Mouse (Mus musculus) limb, embryonic 12.5 days (tissue): ENCODE results near the gene Lrrc45. TPM values are rescaled to one million over a fixed set of nuclear protein-coding genes. Genes with fewer than 3 reads are reported as not detected.

ENCODE experiments used
- ATAC-seq: fragments of 200-750 bp; cut with Nextera tagmentation; 2 replicates; pipeline ENCODE4 v1.8.0; 2017; ENCODE audit warnings: low read depth, moderate TSS enrichment; ENCODE audit not compliant: insufficient number of reproducible peaks, insufficient read depth, low FRiP score, low TSS enrichment
- H3K27ac ChIP-seq: fragments of 300-500 bp; sonication (generic); 2 replicates; pipeline ENCODE4 v1.5.1; 2016; ENCODE audit warnings: mild to moderate bottlenecking, moderate library complexity
- H3K27me3 ChIP-seq: fragments of 300-500 bp; sonication (generic); 2 replicates; pipeline ENCODE4 v1.6.1; 2016; ENCODE audit warnings: mild to moderate bottlenecking, moderate library complexity
- H3K36me3 ChIP-seq: fragments of 300-500 bp; sonication (generic); 2 replicates; pipeline ENCODE4 v1.6.1; 2016; ENCODE audit warnings: mild to moderate bottlenecking, moderate library complexity
- H3K4me1 ChIP-seq: fragments of 300-500 bp; sonication (generic); replicated peaks from 2 replicates; pipeline ENCODE4 v1.6.1; 2016
- H3K4me2 ChIP-seq: fragments of 300-500 bp; sonication (generic); 2 replicates; pipeline ENCODE4 v1.6.1; 2016; ENCODE audit warnings: mild to moderate bottlenecking, moderate library complexity
- H3K4me3 ChIP-seq: fragments of 300-500 bp; sonication (generic); replicated peaks from 2 replicates; pipeline ENCODE4 v1.5.1; 2016; ENCODE audit warnings: mild to moderate bottlenecking
- H3K9ac ChIP-seq: fragments of 300-500 bp; sonication (generic); replicated peaks from 2 replicates; pipeline ENCODE4 v1.6.1; 2016; ENCODE audit warnings: mild to moderate bottlenecking, moderate library complexity
- H3K9me3 ChIP-seq: fragments of 300-500 bp; sonication (generic); 2 replicates; pipeline ENCODE4 v1.6.1; 2016; ENCODE audit warnings: mild to moderate bottlenecking, moderate library complexity
- WGBS: fragments of 180-500 bp; shearing (Covaris S2); methylation state at CpG from one replicate; pipeline ENCODE4 v1.1.7; 2016; 5-methylcytosine and 5-hydroxymethylcytosine counted together
- polyA plus RNA-seq: library from polyadenylated mRNA; unstranded; fragments of >200 nt; fragmentation: Nextera tagmentation; extraction: Ambion mirVana; gene quantifications from 2 replicates; pipeline ENCODE4 v1.2.1, GENCODE M21; 2016

Gene Lrrc45
- polyA plus RNA-seq, 1 experiment from 2014 or later: 77.9 TPM

- peak overlapping the region; percentile 39 for H3K4me2 ChIP-seq
- H3K36me3 ChIP-seq: peaks cover 48% of the 10 kb centered on the region
- 11% methylated on average over 8 of the region's 8 CpGs for WGBS
- H3K9me3 ChIP-seq: no peaks in the 10 kb centered on the region
- no peaks in the 10 kb centered on the region for H3K27me3 ChIP-seq
- H3K4me1 ChIP-seq: peaks cover 66% of the 10 kb centered on the region
- no peak for ATAC-seq
- peak overlapping the region; percentile 45; the same call in 1 of the 2 replicates for H3K9ac ChIP-seq
- H3K4me3 ChIP-seq: no peak overlapping the region
- H3K27ac ChIP-seq: peak overlapping the region; percentile 92
Observed at GRCm38 (mm10) chr11:120704486-120705325, 9.0 kb upstream of the Lrrc45 start.

GRCm38 (mm10) chr11:120706120-120706519 is 7.6 kb upstream of the Lrrc45 start:
- Histone ChIP-seq H3K4me1 (peaks cover 77% of the 10 kb centered on the region), H3K4me3 (no peak overlapping the region), H3K36me3 (peaks cover 49% of the 10 kb centered on the region)

GRCm38 (mm10) chr11:120707225-120707624 is 6.5 kb upstream of the Lrrc45 start:
- Histone ChIP-seq H3K4me1 (peaks cover 85% of the 10 kb centered on the region), H3K4me3 (peak overlapping the region; percentile 11; the same call in 1 of the 2 replicates)

More at GRCm38 (mm10) chr11:120706120-120706519, 7.6 kb upstream of the Lrrc45 start:
- Histone ChIP-seq H3K4me2 (peak overlapping the region; percentile 46; the same call in 1 of the 2 replicates), H3K9ac (no peak overlapping the region), H3K27me3 (no peaks in the 10 kb centered on the region), H3K9me3 (no peaks in the 10 kb centered on the region), H3K27ac (peak overlapping the region; percentile 92)
- ATAC-seq: no peak
- 46% methylated on average over 5 of the region's 5 CpGs for WGBS

GRCm38 (mm10) chr11:120707969-120708368 is 5.8 kb upstream of the Lrrc45 start:
- 22% methylated on average over 5 of the region's 5 CpGs for WGBS
- no peak for ATAC-seq
- Histone ChIP-seq H3K4me2 (peak overlapping the region; percentile 46), H3K36me3 (peaks cover 36% of the 10 kb centered on the region), H3K9ac (peak overlapping the region; percentile 48), H3K27me3 (no peaks in the 10 kb centered on the region), H3K27ac (peak overlapping the region; percentile 92), H3K9me3 (no peaks in the 10 kb centered on the region), H3K4me3 (no peak overlapping the region), H3K4me1 (peaks cover 92% of the 10 kb centered on the region)

More at GRCm38 (mm10) chr11:120707225-120707624, 6.5 kb upstream of the Lrrc45 start:
- Histone ChIP-seq H3K27me3 (no peaks in the 10 kb centered on the region), H3K27ac (peak overlapping the region; percentile 92), H3K36me3 (peaks cover 40% of the 10 kb centered on the region), H3K4me2 (peak overlapping the region; percentile 46), H3K9me3 (no peaks in the 10 kb centered on the region), H3K9ac (peak overlapping the region; percentile 48)
- 5% methylated on average over 12 of the region's 12 CpGs for WGBS
- ATAC-seq: peak; percentile 7; the same call in 1 of the 2 replicates

- H3K27ac ChIP-seq: no peak overlapping the region
- peaks cover 82% of the 10 kb centered on the region for H3K4me1 ChIP-seq
- H3K27me3 ChIP-seq: no peaks in the 10 kb centered on the region
- 0 out of 2 replicates have a peak overlapping the region, but pooled peaks have one; percentile 40 for H3K9ac ChIP-seq
- H3K4me2 ChIP-seq: no peak overlapping the region
- H3K4me3 ChIP-seq: no peak overlapping the region
- no peaks in the 10 kb centered on the region for H3K9me3 ChIP-seq
- WGBS: 69% methylated on average over 2 of the region's 2 CpGs
- H3K36me3 ChIP-seq: peaks cover 30% of the 10 kb centered on the region
- ATAC-seq: no peak
Observed at GRCm38 (mm10) chr11:120709551-120709950, 4.2 kb upstream of the Lrrc45 start.

- H3K27me3 ChIP-seq: no peaks in the 10 kb centered on the region
- H3K27ac ChIP-seq: peak overlapping the region; percentile 73
- peaks cover 37% of the 10 kb centered on the region for H3K36me3 ChIP-seq
- H3K4me1 ChIP-seq: peaks cover 77% of the 10 kb centered on the region
- H3K9ac ChIP-seq: peak overlapping the region; percentile 44; the same call in 1 of the 2 replicates
- no peak overlapping the region for H3K4me2 ChIP-seq
- no peak for ATAC-seq
- WGBS: 9% methylated on average over 5 of the region's 5 CpGs
- no peak overlapping the region for H3K4me3 ChIP-seq
- H3K9me3 ChIP-seq: no peaks in the 10 kb centered on the region
Observed at GRCm38 (mm10) chr11:120710672-120711071, 3.1 kb upstream of the Lrrc45 start.

- 49% methylated on average over 8 of the region's 8 CpGs for WGBS
- Histone ChIP-seq H3K36me3 (peaks cover 49% of the 10 kb centered on the region), H3K4me1 (peaks cover 63% of the 10 kb centered on the region)
Observed at GRCm38 (mm10) chr11:120711980-120712604, 1.6 kb upstream of the Lrrc45 start.

GRCm38 (mm10) chr11:120712771-120713568 is 755 bp upstream of the Lrrc45 start:
- H3K4me1 ChIP-seq: peaks cover 54% of the 10 kb centered on the region
- peak overlapping the region; percentile 63 for H3K9ac ChIP-seq
- peak overlapping the region; percentile 66 for H3K4me3 ChIP-seq
- H3K27ac ChIP-seq: peak overlapping the region; percentile 62
- ATAC-seq: peak; percentile 32
- peak overlapping the region; percentile 95 for H3K4me2 ChIP-seq
- H3K27me3 ChIP-seq: no peaks in the 10 kb centered on the region
- peaks cover 58% of the 10 kb centered on the region for H3K36me3 ChIP-seq
- WGBS: 1% methylated on average over 38 of the region's 38 CpGs
- no peaks in the 10 kb centered on the region for H3K9me3 ChIP-seq

More at GRCm38 (mm10) chr11:120711980-120712604, 1.6 kb upstream of the Lrrc45 start:
- Histone ChIP-seq H3K9me3 (no peaks in the 10 kb centered on the region), H3K4me3 (peak overlapping the region; percentile 66), H3K27ac (0 out of 2 replicates have a peak overlapping the region, but pooled peaks have one; percentile 12), H3K27me3 (no peaks in the 10 kb centered on the region), H3K4me2 (peak overlapping the region; percentile 95), H3K9ac (peak overlapping the region; percentile 27; the same call in 1 of the 2 replicates)
- no peak for ATAC-seq

- 61% methylated on average over 10 of the region's 10 CpGs for WGBS
- H3K4me2 ChIP-seq: peak overlapping the region; percentile 95
- peak overlapping the region; percentile 66 for H3K4me3 ChIP-seq
- H3K27me3 ChIP-seq: no peaks in the 10 kb centered on the region
- H3K27ac ChIP-seq: no peak overlapping the region
- no peak for ATAC-seq
- peaks cover 39% of the 10 kb centered on the region for H3K4me1 ChIP-seq
- no peaks in the 10 kb centered on the region for H3K9me3 ChIP-seq
- H3K9ac ChIP-seq: peak overlapping the region; percentile 79
- peaks cover 62% of the 10 kb centered on the region for H3K36me3 ChIP-seq
Observed at GRCm38 (mm10) chr11:120714546-120714945, 821 bp downstream of the Lrrc45 start.

- Histone ChIP-seq H3K4me3 (peak overlapping the region; percentile 66; the same call in 1 of the 2 replicates), H3K4me1 (peaks cover 35% of the 10 kb centered on the region), H3K36me3 (peaks cover 62% of the 10 kb centered on the region), H3K27me3 (no peaks in the 10 kb centered on the region), H3K4me2 (peak overlapping the region; percentile 95; the same call in 1 of the 2 replicates), H3K27ac (no peak overlapping the region), H3K9ac (peak overlapping the region; percentile 79; the same call in 1 of the 2 replicates), H3K9me3 (no peaks in the 10 kb centered on the region)
- WGBS: 88% methylated on average over 9 of the region's 9 CpGs
- ATAC-seq: no peak
Observed at GRCm38 (mm10) chr11:120715131-120715530, 1.4 kb downstream of the Lrrc45 start.
